Mouse (Mus musculus) olfactory bulb, adult 2 months (tissue): Measurements from ENCODE around the gene Cnksr3. TPM values are rescaled to one million over a fixed set of nuclear protein-coding genes. Genes with fewer than 3 reads are reported as not detected.

Experiments used
- H3K27ac ChIP-seq: fragments of 200-500 bp; 2 replicates; pipeline ENCODE4 v1.5.1; 2012; ENCODE audit warnings: low read depth, low read length; ENCODE audit not compliant: insufficient read depth
- H3K4me1 ChIP-seq: fragments of 200-500 bp; 2 replicates; pipeline ENCODE4 v1.6.1; 2012; ENCODE audit warnings: low read length; ENCODE audit not compliant: control insufficient read depth, insufficient read depth
- H3K4me3 ChIP-seq: fragments of 200-500 bp; 2 replicates; pipeline ENCODE4 v1.5.1; 2012; ENCODE audit warnings: mild to moderate bottlenecking, low read depth, low read length, moderate library complexity; ENCODE audit not compliant: insufficient read depth
- CTCF ChIP-seq: fragments of 200-500 bp; IDR thresholded peaks from 2 replicates; pipeline ENCODE4 v1.5.1; 2012; ENCODE audit warnings: low read depth, mild to moderate bottlenecking, low read length, moderate library complexity; ENCODE audit not compliant: insufficient read depth
- POLR2A ChIP-seq: fragments of 200-500 bp; IDR thresholded peaks from 2 replicates; pipeline ENCODE4 v1.6.1; 2012; ENCODE audit warnings: mild to moderate bottlenecking, low read depth, low read length, moderate library complexity; ENCODE audit not compliant: insufficient read depth
- WGBS: fragments of 180-500 bp; shearing (Covaris S2); methylation state at CpG from one replicate; pipeline ENCODE4 v1.1.7; 2018; 5-methylcytosine and 5-hydroxymethylcytosine counted together
- polyA plus RNA-seq: library from polyadenylated mRNA; stranded (reverse); fragments of >200 nt; gene quantifications from 2 replicates; pipeline ENCODE4 v1.2.4, GENCODE M21; 2012; ENCODE audit warnings: low replicate concordance; ENCODE audit not compliant: missing spikeins, insufficient read depth, insufficient read length

The Cnksr3 gene
- polyA plus RNA-seq, 1 experiment: not detected

GRCm38 (mm10) chr10:7118258-7119077, 93.6 kb downstream of the Cnksr3 start:
- no peak for TF ChIP-seq CTCF
- TF ChIP-seq POLR2A: no peak
- 58% methylated on average over 10 of the region's 10 CpGs for WGBS
- no peak overlapping the region for H3K4me3 ChIP-seq
- H3K4me1 ChIP-seq: peaks cover 5% of the 10 kb centered on the region
- no peak overlapping the region for H3K27ac ChIP-seq

- WGBS: 89% methylated on average over 7 of the region's 7 CpGs
- Histone ChIP-seq H3K4me3 (no peak overlapping the region), H3K4me1 (peaks cover 5% of the 10 kb centered on the region), H3K27ac (no peak overlapping the region)
- TF ChIP-seq POLR2A (no peak), CTCF (no peak)
Observed at GRCm38 (mm10) chr10:7117785-7118184, 94.3 kb downstream of the Cnksr3 start.

GRCm38 (mm10) chr10:7114796-7115195, 97.2 kb downstream of the Cnksr3 start:
- no peak for TF ChIP-seq POLR2A
- TF ChIP-seq CTCF: no peak

GRCm38 (mm10) chr10:7113747-7114146, 98.3 kb downstream of the Cnksr3 start:
- Histone ChIP-seq H3K4me3 (no peak overlapping the region), H3K4me1 (peaks cover 5% of the 10 kb centered on the region), H3K27ac (no peak overlapping the region)
- WGBS: 59% methylated on average over 4 of the region's 4 CpGs
- TF ChIP-seq CTCF: no peak
- TF ChIP-seq POLR2A: no peak

More at GRCm38 (mm10) chr10:7114796-7115195, 97.2 kb downstream of the Cnksr3 start:
- no peak overlapping the region for H3K4me3 ChIP-seq
- H3K27ac ChIP-seq: no peak overlapping the region
- 96% methylated on average over 5 of the region's 5 CpGs for WGBS
- peaks cover 5% of the 10 kb centered on the region for H3K4me1 ChIP-seq

- no peak overlapping the region for H3K4me3 ChIP-seq
- H3K4me1 ChIP-seq: no peaks in the 10 kb centered on the region; the same call in 1 of the 2 replicates
- TF ChIP-seq POLR2A: no peak
- WGBS: 84% methylated on average over 1 of the region's 1 CpGs
- no peak overlapping the region for H3K27ac ChIP-seq
Observed at GRCm38 (mm10) chr10:7113144-7113543, 98.9 kb downstream of the Cnksr3 start.

GRCm38 (mm10) chr10:7111462-7112000, 100.5 kb downstream of the Cnksr3 start:
- no peak for TF ChIP-seq CTCF
- Histone ChIP-seq H3K4me3 (no peak overlapping the region), H3K4me1 (no peaks in the 10 kb centered on the region), H3K27ac (no peak overlapping the region)
- 9% methylated on average over 6 of the region's 6 CpGs for WGBS

- H3K27ac ChIP-seq: no peak overlapping the region
- TF ChIP-seq POLR2A: no peak
- no peak for TF ChIP-seq CTCF
- H3K4me3 ChIP-seq: no peak overlapping the region
- H3K4me1 ChIP-seq: no peaks in the 10 kb centered on the region
- 77% methylated on average over 1 of the region's 1 CpGs for WGBS
Observed at GRCm38 (mm10) chr10:7103872-7104271, 108.2 kb downstream of the Cnksr3 start.

GRCm38 (mm10) chr10:7077971-7078370, 134.1 kb downstream of the Cnksr3 start:
- no peak for TF ChIP-seq CTCF
- no peak for TF ChIP-seq POLR2A
- Histone ChIP-seq H3K4me1 (no peaks in the 10 kb centered on the region), H3K4me3 (no peak overlapping the region), H3K27ac (no peak overlapping the region)
- 93% methylated on average over 1 of the region's 1 CpGs for WGBS

- 94% methylated on average over 7 of the region's 7 CpGs for WGBS
- no peak for TF ChIP-seq POLR2A
- TF ChIP-seq CTCF: no peak
- Histone ChIP-seq H3K27ac (no peak overlapping the region), H3K4me1 (no peaks in the 10 kb centered on the region), H3K4me3 (no peak overlapping the region)
Observed at GRCm38 (mm10) chr10:7077389-7077808, 134.6 kb downstream of the Cnksr3 start.
